Mouse (Mus musculus) hindbrain, postnatal 0 days (tissue): ENCODE data around the gene Megf8. TPM values are rescaled to one million over a fixed set of nuclear protein-coding genes. Genes with fewer than 3 reads are reported as not detected.
A peak's percentile ranks its signal among the peaks of the same experiment; 100 is the strongest.

Experiments used
- ATAC-seq: fragments of 200-750 bp; cut with Nextera tagmentation; 2 replicates; pipeline ENCODE4 v1.8.0; 2017; ENCODE audit warnings: mild to moderate bottlenecking, moderate TSS enrichment, moderate library complexity
- DNase-seq: peaks from one replicate; pipeline ENCODE4 v3.0.0-alpha.2; 2015; ENCODE audit warnings: low spot score
- H3K27ac ChIP-seq: fragments of 300-500 bp; sonication (generic); 2 replicates; pipeline ENCODE4 v1.5.1; 2014; ENCODE audit warnings: mild to moderate bottlenecking
- H3K27me3 ChIP-seq: fragments of 300-500 bp; sonication (generic); 2 replicates; pipeline ENCODE4 v1.6.1; 2014; ENCODE audit warnings: low read length, mixed read lengths; ENCODE audit not compliant: insufficient read depth
- H3K36me3 ChIP-seq: fragments of 300-500 bp; sonication (generic); 2 replicates; pipeline ENCODE4 v1.6.1; 2014; ENCODE audit warnings: low read length, mixed read lengths; ENCODE audit not compliant: insufficient read depth
- H3K4me1 ChIP-seq: fragments of 300-500 bp; sonication (generic); 2 replicates; pipeline ENCODE4 v1.6.1; 2014; ENCODE audit warnings: antibody characterized with exemption, low read length, mixed read lengths; ENCODE audit not compliant: insufficient read depth
- H3K4me2 ChIP-seq: fragments of 300-500 bp; sonication (generic); 2 replicates; pipeline ENCODE4 v1.6.1; 2014; ENCODE audit warnings: low read depth, mild to moderate bottlenecking, low read length, moderate library complexity, mixed read lengths
- H3K4me3 ChIP-seq: fragments of 300-500 bp; sonication (generic); 2 replicates; pipeline ENCODE4 v1.5.1; 2014; ENCODE audit warnings: low read length
- H3K9ac ChIP-seq: fragments of 300-500 bp; sonication (generic); replicated peaks from 2 replicates; pipeline ENCODE4 v1.6.1; 2014; ENCODE audit warnings: mild to moderate bottlenecking, low read length, moderate library complexity, mixed read lengths
- H3K9me3 ChIP-seq: fragments of 300-500 bp; sonication (generic); 2 replicates; pipeline ENCODE4 v1.6.1; 2016; ENCODE audit warnings: low read length, mixed read lengths
- CTCF ChIP-seq: IDR thresholded peaks from 2 replicates; pipeline ENCODE4 v1.5.1; 2016; ENCODE audit warnings: antibody characterized with exemption, control low read depth, low read depth
- WGBS: fragments of 180-500 bp; shearing (Covaris S2); extraction: QIAGEN DNeasy Blood & Tissue Kit; methylation state at CpG from one replicate; pipeline ENCODE4 v1.1.7; 2014; 5-methylcytosine and 5-hydroxymethylcytosine counted together
- polyA plus RNA-seq: library from polyadenylated mRNA; unstranded; fragments of >200 nt; fragmentation: Nextera tagmentation; extraction: Ambion mirVana; gene quantifications from 2 replicates; pipeline ENCODE4 v1.2.1, GENCODE M21; 2015
- total RNA-seq: library from RNA; depleted of rRNA; stranded (reverse); fragments of >200 nt; gene quantifications from 2 replicates; pipeline ENCODE4 v1.2.3, GENCODE M21; 2014

The Megf8 gene
- total and polyA plus RNA-seq, 2 experiments from 2014 or later, result 14.8 to 105 TPM

- peaks cover 33% of the 10 kb centered on the region for H3K36me3 ChIP-seq
- DNase-seq (no peak), ATAC-seq (no peak)
- H3K27ac ChIP-seq, result no peak overlapping the region
- no peak overlapping the region for H3K4me2 ChIP-seq
- H3K9ac ChIP-seq, result no peak overlapping the region
- TF ChIP-seq CTCF, result no peak
- H3K4me3 ChIP-seq, result no peak overlapping the region
- WGBS, result 93% methylated on average over 13 of the region's 13 CpGs
- H3K4me1 ChIP-seq, result peaks cover 8% of the 10 kb centered on the region; the same call in 1 of the 2 replicates
- H3K9me3 ChIP-seq, result no peaks in the 10 kb centered on the region
- no peaks in the 10 kb centered on the region for H3K27me3 ChIP-seq
Measured at GRCm38 (mm10) chr7:25384318-25384717, 67.4 kb downstream of the Megf8 start.

GRCm38 (mm10) chr7:25384818-25385217 is 67.9 kb downstream of the Megf8 start:
- Histone ChIP-seq H3K4me2 (no peak overlapping the region), H3K9me3 (no peaks in the 10 kb centered on the region), H3K9ac (no peak overlapping the region), H3K4me3 (no peak overlapping the region), H3K4me1 (peaks cover 5% of the 10 kb centered on the region; the same call in 1 of the 2 replicates), H3K27me3 (no peaks in the 10 kb centered on the region), H3K36me3 (peaks cover 33% of the 10 kb centered on the region), H3K27ac (no peak overlapping the region)
- ATAC-seq (no peak), DNase-seq (no peak)
- TF ChIP-seq CTCF, result no peak
- 92% methylated on average over 9 of the region's 9 CpGs for WGBS

- H3K27me3 ChIP-seq, result no peaks in the 10 kb centered on the region
- H3K4me1 ChIP-seq, result 0 out of 2 replicates have a peak, but pooled peaks cover 5% of the 10 kb centered on the region
- WGBS, result 94% methylated on average over 12 of the region's 12 CpGs
- DNase-seq, result no peak
- peaks cover 33% of the 10 kb centered on the region for H3K36me3 ChIP-seq
- no peak overlapping the region for H3K4me2 ChIP-seq
- no peak for ATAC-seq
- TF ChIP-seq CTCF, result no peak
- 0 out of 2 replicates have a peak overlapping the region, but pooled peaks have one; percentile 4 for H3K9ac ChIP-seq
- H3K27ac ChIP-seq, result peak overlapping the region; percentile 73; the same call in 1 of the 2 replicates
- no peak overlapping the region for H3K4me3 ChIP-seq
- H3K9me3 ChIP-seq, result no peaks in the 10 kb centered on the region
Measured at GRCm38 (mm10) chr7:25385259-25385658, 68.3 kb downstream of the Megf8 start.

DNA sequence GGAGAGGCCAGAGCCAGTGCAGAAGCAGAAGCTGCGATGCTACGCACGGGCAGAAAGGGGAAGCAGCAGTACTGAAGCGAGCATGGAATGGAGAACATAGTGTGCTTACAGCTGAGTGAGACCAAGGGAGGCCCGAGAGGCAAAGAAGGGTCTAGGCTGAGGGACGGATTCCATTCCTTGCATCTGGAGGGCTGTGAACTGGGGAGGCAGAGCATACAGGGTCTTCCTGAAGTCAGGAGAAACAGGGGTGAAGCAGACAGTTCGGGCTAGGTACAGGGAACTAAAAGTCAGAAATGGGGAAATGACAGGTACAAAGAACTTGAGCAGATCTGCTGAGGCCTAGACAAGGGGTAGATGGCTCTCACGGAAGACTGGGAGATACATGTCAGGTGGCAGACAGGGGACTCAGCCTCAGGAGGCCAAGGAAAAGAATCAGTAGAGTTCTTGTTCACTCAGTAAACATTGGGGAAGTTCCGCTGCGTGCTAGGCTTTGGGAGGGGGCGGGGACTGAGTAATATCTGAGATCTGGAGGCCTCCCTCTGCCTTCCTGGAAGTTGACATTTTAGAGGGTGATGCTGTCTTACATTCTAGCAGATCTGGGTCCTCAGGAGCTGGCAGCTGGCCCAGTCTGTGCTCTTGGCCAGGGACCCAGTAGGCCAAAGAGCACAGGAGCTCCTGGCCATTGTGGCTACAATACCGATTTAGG is 69.0 kb downstream of the Megf8 start:
- ATAC-seq (peak; percentile 17; the same call in 1 of the 2 replicates), DNase-seq (peak; percentile 67)
- 63% methylated on average over 12 of the region's 12 CpGs for WGBS
- Histone ChIP-seq H3K27ac (peak overlapping the region; percentile 73), H3K4me2 (no peak overlapping the region), H3K9me3 (no peaks in the 10 kb centered on the region), H3K4me3 (no peak overlapping the region), H3K9ac (peak overlapping the region; percentile 4; the same call in 1 of the 2 replicates), H3K36me3 (peaks cover 33% of the 10 kb centered on the region), H3K4me1 (0 out of 2 replicates have a peak, but pooled peaks cover 5% of the 10 kb centered on the region), H3K27me3 (no peaks in the 10 kb centered on the region)
- TF ChIP-seq CTCF, result no peak

- 94% methylated on average over 18 of the region's 18 CpGs for WGBS
- DNase-seq (no peak), ATAC-seq (no peak)
- H3K9ac ChIP-seq, result no peak overlapping the region
- no peaks in the 10 kb centered on the region for H3K9me3 ChIP-seq
- H3K4me2 ChIP-seq, result no peak overlapping the region
- H3K36me3 ChIP-seq, result peaks cover 27% of the 10 kb centered on the region
- no peak for TF ChIP-seq CTCF
- 0 out of 2 replicates have a peak, but pooled peaks cover 7% of the 10 kb centered on the region for H3K4me1 ChIP-seq
- H3K27me3 ChIP-seq, result no peaks in the 10 kb centered on the region
- H3K4me3 ChIP-seq, result no peak overlapping the region
- H3K27ac ChIP-seq, result no peak overlapping the region
Measured at GRCm38 (mm10) chr7:25387811-25388440, 71.0 kb downstream of the Megf8 start.

GRCm38 (mm10) chr7:25388916-25389315 is 72.0 kb downstream of the Megf8 start:
- TF ChIP-seq CTCF, result no peak
- Histone ChIP-seq H3K27me3 (no peaks in the 10 kb centered on the region), H3K4me3 (no peak overlapping the region), H3K36me3 (peaks cover 22% of the 10 kb centered on the region), H3K9me3 (no peaks in the 10 kb centered on the region), H3K4me1 (peaks cover 17% of the 10 kb centered on the region), H3K27ac (no peak overlapping the region), H3K9ac (no peak overlapping the region), H3K4me2 (no peak overlapping the region)
- ATAC-seq, result no peak
- no peak for DNase-seq
- 89% methylated on average over 7 of the region's 7 CpGs for WGBS
